Mouse (Mus musculus): ENCODE data around the gene Cotl1.

DNA sequence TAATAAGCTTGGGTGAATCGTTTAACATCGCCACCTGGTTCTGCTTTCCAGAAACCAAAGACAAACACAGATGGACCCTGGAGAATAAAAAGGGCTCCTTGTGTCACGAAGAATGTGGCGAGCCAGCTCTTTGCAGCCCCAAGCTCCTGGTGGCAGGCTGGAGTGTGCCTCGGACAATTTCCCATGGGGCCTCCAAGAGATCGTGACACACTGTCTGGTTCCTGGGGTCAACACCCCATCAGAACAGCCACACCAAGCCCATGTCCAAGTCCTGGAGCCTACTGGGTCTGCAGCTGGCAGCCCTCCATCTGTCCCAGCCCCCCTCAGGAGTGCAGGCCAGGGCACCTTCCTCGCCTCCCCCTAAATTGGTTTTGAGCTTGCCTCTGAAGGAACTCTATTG lies 62.6 kb downstream of the Cotl1 start:
- TF ChIP-seq CTCF (IDR thresholded peaks at IDR 0.05; ENCODE audit: control insufficient read depth, insufficient read depth, insufficient read length) (no peak), USF1 (IDR thresholded peaks at IDR 0.05; ENCODE audit: low read depth) (no peak), MAX (IDR thresholded peaks at IDR 0.05) (no peak), MYOD1 (IDR thresholded peaks at IDR 0.05; ENCODE audit: control insufficient read depth, insufficient read length, low read depth) (no peak), FOSL1 (IDR thresholded peaks at IDR 0.05; ENCODE audit: insufficient read depth, low read length, poor library complexity, severe bottlenecking) (no peak), CEBPB (IDR thresholded peaks at IDR 0.05; ENCODE audit: low read depth) (no peak)
